Mouse (Mus musculus) midbrain, embryonic 10.5 days (tissue): ENCODE measurements at regions not wholly inside any gene's neighbourhood (a gene's known extent, or its start where the extent isn't known, plus 50 kb on each side); places are given as distances from the start of the nearest gene placed in this dataset.
A peak's percentile ranks its signal among the peaks of the same experiment; 100 is the strongest.
"Not testable (repeated sequence)": the region's sequence is repeated elsewhere in the genome, so short reads cannot be mapped to it uniquely, and the experiment has no call there.

ENCODE experiments used
- DNase-seq: peaks from one replicate; pipeline ENCODE4 v3.0.0-alpha.2; 2017; ENCODE audit warnings: low spot score
- H3K27ac ChIP-seq: fragments of 300-500 bp; sonication (generic); replicated peaks from 2 replicates; pipeline ENCODE4 v1.5.1; 2016; ENCODE audit warnings: mild to moderate bottlenecking
- H3K27me3 ChIP-seq: fragments of 300-500 bp; sonication (generic); 2 replicates; pipeline ENCODE4 v1.6.1; 2016; ENCODE audit warnings: low read depth, mild to moderate bottlenecking; ENCODE audit not compliant: poor library complexity, severe bottlenecking
- H3K36me3 ChIP-seq: fragments of 300-500 bp; sonication (generic); 2 replicates; pipeline ENCODE4 v1.6.1; 2016; ENCODE audit warnings: mild to moderate bottlenecking, moderate library complexity
- H3K4me1 ChIP-seq: fragments of 300-500 bp; sonication (generic); 2 replicates; pipeline ENCODE4 v1.6.1; 2016
- H3K4me3 ChIP-seq: fragments of 300-500 bp; sonication (generic); 2 replicates; pipeline ENCODE4 v1.5.1; 2016; ENCODE audit warnings: mild to moderate bottlenecking, moderate library complexity
- H3K9me3 ChIP-seq: fragments of 300-500 bp; sonication (generic); replicated peaks from 2 replicates; pipeline ENCODE4 v1.6.1; 2016; ENCODE audit warnings: mild to moderate bottlenecking
- WGBS: fragments of 180-500 bp; shearing (Covaris S2); methylation state at CpG from one replicate; pipeline ENCODE4 v1.1.7; 2016; 5-methylcytosine and 5-hydroxymethylcytosine counted together

DNA sequence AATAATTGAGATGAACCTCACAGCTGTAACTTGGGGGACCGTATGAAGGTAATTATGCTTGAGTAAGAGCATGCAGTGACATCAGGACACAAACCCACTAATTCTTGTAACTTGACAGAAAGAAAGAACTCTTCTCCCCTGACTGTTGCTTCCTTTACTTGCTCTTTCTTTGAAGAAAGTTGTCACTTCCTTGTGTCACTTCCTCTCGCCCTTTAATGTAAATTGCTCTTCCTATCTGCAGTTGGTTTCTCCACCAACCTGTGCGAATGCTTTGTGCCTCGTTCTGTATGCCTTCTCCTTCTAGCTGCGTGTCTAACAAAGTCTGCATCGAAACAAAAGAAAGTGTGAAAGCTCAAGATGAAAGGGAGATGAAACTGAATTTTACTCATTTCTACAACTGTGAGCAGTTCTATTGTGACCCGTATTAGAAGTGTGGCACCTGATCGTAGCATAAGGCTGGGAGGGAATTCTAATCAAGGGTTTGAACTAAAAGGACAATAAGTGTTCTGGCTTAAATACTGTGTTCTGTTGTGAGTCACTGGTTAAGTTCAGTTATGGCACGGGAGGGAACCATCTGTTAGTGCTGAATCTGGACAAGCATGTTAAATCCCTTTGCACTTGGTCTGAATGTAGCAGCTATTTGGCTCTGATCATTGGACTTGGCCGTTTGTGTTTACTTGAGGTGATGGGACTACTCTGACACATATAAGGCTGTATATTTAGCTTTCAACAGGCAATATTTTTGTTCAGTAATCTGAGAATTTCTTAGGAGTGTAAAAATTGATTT, 72.8 kb upstream of the Anapc15-ps start:
- Histone ChIP-seq H3K9me3 (no peaks in the 10 kb centered on the region), H3K36me3 (no peaks in the 10 kb centered on the region), H3K27me3 (no peaks in the 10 kb centered on the region), H3K4me1 (no peaks in the 10 kb centered on the region), H3K4me3 (no peak overlapping the region), H3K27ac (no peak overlapping the region)
- no peak for DNase-seq
- 81% methylated on average over 10 of the region's 10 CpGs for WGBS

DNA sequence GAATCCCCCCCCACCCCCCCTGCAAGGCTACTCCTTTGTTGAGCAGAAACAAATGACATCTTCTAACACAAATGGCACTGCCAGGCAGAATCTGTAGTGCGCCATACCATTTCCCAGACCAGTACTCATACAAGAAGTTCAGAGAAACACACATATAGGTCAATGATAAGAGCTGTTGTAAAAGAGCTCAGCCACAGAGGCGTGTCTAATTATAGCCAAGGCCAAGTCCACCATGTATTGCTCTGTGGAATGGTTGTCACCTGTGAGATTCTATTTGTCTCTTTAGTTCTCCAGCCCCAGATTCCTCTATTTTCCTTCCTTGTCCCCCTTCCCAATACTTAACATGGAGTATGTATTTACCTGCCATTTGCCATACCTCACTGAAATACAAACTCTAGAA, 72.0 kb upstream of the Anapc15-ps start:
- no peak for DNase-seq
- Histone ChIP-seq H3K27ac (no peak overlapping the region), H3K4me3 (no peak overlapping the region), H3K4me1 (no peaks in the 10 kb centered on the region), H3K36me3 (no peaks in the 10 kb centered on the region), H3K9me3 (no peaks in the 10 kb centered on the region), H3K27me3 (no peaks in the 10 kb centered on the region)
- 91% methylated on average over 2 of the region's 2 CpGs for WGBS

DNA sequence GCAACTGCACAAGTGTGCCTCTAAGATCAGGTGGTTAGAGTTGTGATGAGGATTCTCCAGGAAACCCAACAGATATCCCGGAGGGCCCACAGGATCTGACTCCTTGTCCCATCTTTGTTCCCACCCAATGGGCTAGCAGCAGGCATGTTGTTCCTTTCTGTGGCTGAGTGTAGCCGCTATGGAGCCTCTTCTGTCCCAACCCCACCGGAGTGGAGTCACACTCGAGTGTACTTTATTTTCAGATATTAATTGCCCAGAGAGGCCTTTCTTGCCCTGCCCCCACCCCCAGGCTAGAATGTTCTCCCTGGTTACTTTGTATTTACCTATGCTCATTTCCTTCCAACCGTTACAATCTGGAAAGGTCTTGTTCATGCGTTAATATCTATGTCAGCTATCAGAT, 70.4 kb upstream of the Anapc15-ps start:
- DNase-seq: no peak

DNA sequence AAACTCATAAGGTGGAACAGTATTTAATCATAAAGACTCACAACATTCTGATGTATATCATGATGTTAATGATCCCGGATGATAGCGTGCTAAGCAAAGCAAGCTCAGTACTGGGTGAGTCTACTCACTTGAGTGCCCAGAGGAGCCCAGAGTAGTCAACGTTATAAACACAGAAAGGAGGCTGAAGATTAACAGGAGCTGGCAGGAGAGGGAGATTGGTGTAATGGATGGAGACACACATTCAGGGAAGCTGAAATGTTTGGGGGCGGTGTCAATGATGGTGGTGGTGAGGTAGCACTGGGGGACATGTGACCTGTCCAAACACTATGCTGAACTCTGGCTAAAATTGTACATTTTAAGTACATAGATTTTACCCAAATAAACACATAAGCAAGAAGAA, 66.2 kb upstream of the Anapc15-ps start:
- 94% methylated on average over 4 of the region's 4 CpGs for WGBS
- DNase-seq: no peak

More for the DNA sequence above, 70.4 kb upstream of the Anapc15-ps start:
- Histone ChIP-seq H3K27me3 (no peaks in the 10 kb centered on the region), H3K9me3 (0 out of 2 replicates have a peak, but pooled peaks cover 3% of the 10 kb centered on the region), H3K36me3 (no peaks in the 10 kb centered on the region), H3K4me1 (no peaks in the 10 kb centered on the region), H3K4me3 (no peak overlapping the region), H3K27ac (no peak overlapping the region)
- 91% methylated on average over 6 of the region's 6 CpGs for WGBS

DNA sequence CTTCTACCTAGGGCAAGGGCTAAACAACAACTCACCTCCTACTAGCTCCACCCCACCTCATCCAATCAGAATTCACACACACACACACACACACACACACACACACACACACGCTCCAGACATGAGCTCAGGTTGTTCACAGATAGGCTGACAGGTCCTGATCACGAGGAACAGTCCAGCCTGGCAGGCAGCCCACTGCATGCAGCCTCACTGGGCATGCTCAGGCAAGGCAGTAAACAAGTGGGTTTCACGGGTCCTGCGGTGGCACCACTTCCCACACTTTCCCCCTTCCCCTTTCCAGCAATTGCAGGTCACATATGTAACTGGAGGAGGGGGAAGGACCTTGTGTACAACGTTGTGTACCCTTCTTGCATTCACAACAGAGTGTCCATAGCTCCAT, 63.5 kb upstream of the Anapc15-ps start:
- WGBS: 82% methylated on average over 5 of the region's 5 CpGs
- not testable (repeated sequence) for H3K27ac ChIP-seq, H3K27me3 ChIP-seq, H3K36me3 ChIP-seq, H3K4me1 ChIP-seq, DNase-seq, H3K4me3 ChIP-seq
- peaks cover 17% of the 10 kb centered on the region for H3K9me3 ChIP-seq

More for the DNA sequence above, 66.2 kb upstream of the Anapc15-ps start:
- no peaks in the 10 kb centered on the region for H3K36me3 ChIP-seq
- H3K27ac ChIP-seq: no peak overlapping the region
- no peak overlapping the region for H3K4me3 ChIP-seq
- no peaks in the 10 kb centered on the region for H3K4me1 ChIP-seq
- no peaks in the 10 kb centered on the region for H3K27me3 ChIP-seq
- peaks cover 17% of the 10 kb centered on the region for H3K9me3 ChIP-seq

DNA sequence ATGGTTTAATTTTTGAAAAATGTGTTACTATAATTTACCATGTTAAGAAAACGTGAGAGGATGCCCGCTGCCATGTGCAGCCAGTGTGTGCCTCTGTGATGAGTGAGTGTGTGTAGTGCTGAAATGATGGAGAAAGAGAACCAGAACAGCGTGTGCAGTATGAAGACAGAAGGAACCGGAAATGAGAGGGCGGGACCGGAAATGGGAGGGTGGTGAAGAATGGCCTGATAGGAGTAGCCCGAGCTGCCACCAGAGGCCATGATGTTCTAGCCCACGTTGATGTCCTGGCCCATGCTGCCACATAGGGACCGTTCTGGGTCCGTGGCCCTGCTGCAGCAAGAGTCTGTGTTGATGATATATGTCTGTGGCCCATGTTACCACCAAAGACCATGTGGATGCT, 57.8 kb upstream of the Anapc15-ps start:
- Histone ChIP-seq H3K27ac (no peak overlapping the region), H3K27me3 (no peaks in the 10 kb centered on the region), H3K4me1 (peaks cover 13% of the 10 kb centered on the region), H3K9me3 (no peaks in the 10 kb centered on the region), H3K4me3 (no peak overlapping the region), H3K36me3 (no peaks in the 10 kb centered on the region)
- WGBS: 92% methylated on average over 10 of the region's 10 CpGs
- no peak for DNase-seq

DNA sequence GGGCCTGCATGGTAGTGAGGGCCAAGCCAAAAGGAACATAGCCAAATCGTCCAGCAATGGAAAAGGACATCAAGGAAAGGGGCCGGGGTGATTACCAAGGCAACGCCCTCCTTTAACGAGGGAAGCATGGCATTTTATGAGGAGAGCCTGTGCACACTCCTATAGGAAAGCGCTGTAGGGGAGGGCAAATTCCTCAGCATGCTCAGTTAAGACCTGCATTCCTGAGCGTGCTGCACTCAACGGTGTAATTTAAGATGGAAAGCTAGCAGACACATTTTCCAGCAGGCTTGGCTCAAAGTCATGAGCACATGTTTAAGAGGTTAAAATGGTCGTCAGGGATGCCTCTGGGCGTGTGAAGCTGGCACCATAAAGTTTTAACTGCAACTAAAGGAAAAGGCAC, 56.6 kb upstream of the Anapc15-ps start:
- H3K27ac ChIP-seq: peak overlapping the region; percentile 23; the same call in 1 of the 2 replicates
- H3K9me3 ChIP-seq: no peaks in the 10 kb centered on the region
- H3K27me3 ChIP-seq: no peaks in the 10 kb centered on the region
- DNase-seq: peak; percentile 46
- no peaks in the 10 kb centered on the region for H3K36me3 ChIP-seq
- 48% methylated on average over 9 of the region's 9 CpGs for WGBS
- no peak overlapping the region for H3K4me3 ChIP-seq
- peaks cover 13% of the 10 kb centered on the region for H3K4me1 ChIP-seq

DNA sequence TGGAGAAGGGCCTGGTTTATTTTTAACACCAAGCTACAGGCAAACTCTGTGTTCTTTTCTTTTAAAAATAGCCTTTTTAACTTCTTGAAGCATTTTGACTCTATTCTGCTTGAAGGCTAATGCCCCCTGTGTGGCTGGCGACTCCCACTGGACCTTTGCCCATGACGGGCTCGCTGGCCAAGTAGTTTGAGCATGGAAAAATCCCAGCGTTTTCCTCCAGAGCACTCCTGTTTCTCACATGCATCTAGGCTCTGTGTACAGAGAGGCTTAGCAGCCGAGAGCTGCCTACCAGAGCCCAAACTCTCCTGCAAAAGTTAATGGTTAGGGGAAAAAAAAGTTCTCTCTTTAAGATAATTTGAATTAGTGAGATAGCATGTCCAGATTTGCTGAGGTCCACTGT, 52.7 kb upstream of the Anapc15-ps start:
- 0 out of 2 replicates have a peak overlapping the region, but pooled peaks have one; percentile 23 for H3K27ac ChIP-seq
- WGBS: 72% methylated on average over 5 of the region's 5 CpGs
- H3K4me3 ChIP-seq: no peak overlapping the region
- no peaks in the 10 kb centered on the region for H3K9me3 ChIP-seq
- no peaks in the 10 kb centered on the region for H3K27me3 ChIP-seq
- no peak for DNase-seq
- H3K36me3 ChIP-seq: no peaks in the 10 kb centered on the region
- H3K4me1 ChIP-seq: peaks cover 13% of the 10 kb centered on the region

DNA sequence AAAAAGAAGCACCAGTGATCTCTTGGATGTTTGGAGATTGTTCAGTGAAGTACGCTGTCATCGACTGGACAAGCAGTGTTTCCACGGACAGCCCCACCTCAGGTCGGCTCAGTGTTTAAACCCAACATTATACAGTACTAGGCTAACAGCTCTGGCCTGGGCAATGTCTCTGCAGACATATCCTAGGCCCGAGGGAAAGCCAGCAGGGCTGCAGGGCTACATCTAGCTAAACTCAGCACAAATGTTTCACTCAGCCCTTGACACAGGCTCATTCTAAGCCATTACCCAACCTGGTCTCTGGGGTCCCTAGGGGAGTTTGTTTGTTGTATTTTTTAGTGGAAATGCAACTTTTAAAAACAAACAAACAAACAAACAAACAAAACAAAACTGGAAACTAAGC, 52.1 kb upstream of the Anapc15-ps start:
- Histone ChIP-seq H3K4me1 (peaks cover 13% of the 10 kb centered on the region), H3K27ac (no peak overlapping the region), H3K27me3 (no peaks in the 10 kb centered on the region), H3K9me3 (no peaks in the 10 kb centered on the region), H3K36me3 (no peaks in the 10 kb centered on the region), H3K4me3 (no peak overlapping the region)
- WGBS: 81% methylated on average over 5 of the region's 5 CpGs
- no peak for DNase-seq
